Comparison of ENCODE assay signal across 51 mouse cellular contexts in the genomic region with DNA sequence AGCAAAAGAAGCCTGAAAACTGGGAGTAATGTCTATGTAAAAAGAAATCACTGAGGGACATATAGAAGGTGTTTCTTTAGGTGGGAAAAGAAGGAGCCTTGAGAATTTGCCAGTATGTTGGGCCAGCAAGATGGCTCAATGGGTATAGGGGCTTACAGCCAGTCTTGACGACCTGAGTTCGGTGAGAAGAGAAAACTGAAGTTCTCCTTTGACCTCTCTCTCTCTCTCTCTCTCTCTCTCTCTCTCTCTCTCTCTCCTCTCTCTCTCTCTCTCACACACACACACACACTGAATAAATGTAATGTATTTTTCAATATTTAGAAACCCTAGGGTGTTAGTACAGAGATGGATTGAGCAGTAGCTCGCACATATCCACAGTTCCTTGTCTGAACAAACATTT. TPM values are rescaled to one million over a fixed set of nuclear protein-coding genes. Genes with fewer than 3 reads are reported as not detected.
"Had no signal": no experiment of that assay in that cellular context is flagged by ENCODE, and none has a peak within 500 bp of the region (broad histone marks: within the 10 kb centered on the region; RNA-seq: fewer than 3 reads in every experiment).

No protein-coding gene starts in this region.

- ATAC-seq: inflammation-experienced regulatory T-cells, adult 6 months; intestine, postnatal 0 days had no signal

- H3K4me3 ChIP-seq: heart, embryonic 15.5 days; hindbrain, embryonic 12.5 days; hindbrain, embryonic 13.5 days; left cerebral cortex, adult 2 months had no signal

- H3K9me3 ChIP-seq: heart, embryonic 10.5 days; heart, embryonic 12.5 days; heart, embryonic 13.5 days; heart, embryonic 15.5 days; hindbrain, embryonic 10.5 days; hindbrain, embryonic 12.5 days; hindbrain, embryonic 13.5 days; hindbrain, embryonic 15.5 days; intestine, embryonic 15.5 days; kidney, embryonic 15.5 days had no signal

- H3K27ac ChIP-seq: heart, embryonic 10.5 days; heart, embryonic 13.5 days; heart, embryonic 15.5 days; hindbrain, embryonic 12.5 days; hindbrain, embryonic 13.5 days; hindbrain, embryonic 14.5 days; hindbrain, embryonic 15.5 days; hindbrain, postnatal 0 days; intestine, embryonic 15.5 days; kidney, embryonic 15.5 days; kidney, postnatal 0 days; layer of hippocampus, adult 2 months; left cerebral cortex, adult 2 months had no signal

- DNase-seq: heart, postnatal 10 days; heart, postnatal 14 days; heart, postnatal 36 days; heart, postnatal 4 days; kidney, adult 11 months; kidney, adult 18-20 months; kidney, adult 2 months; kidney, adult 8-10 months; kidney, adult 9 months; kidney, postnatal 10 days; kidney, postnatal 14 days; kidney, postnatal 25 days; kidney, postnatal 36 days; kidney, postnatal 4 days; layer of hippocampus, adult 9-11 months; layer of hippocampus, postnatal 36 days had no signal

- H3K27me3 ChIP-seq: heart, embryonic 12.5 days; heart, embryonic 13.5 days; heart, embryonic 15.5 days; hindbrain, embryonic 12.5 days; hindbrain, embryonic 13.5 days; hindbrain, embryonic 15.5 days; intestine, embryonic 15.5 days; kidney, embryonic 15.5 days had no signal

- H3K36me3 ChIP-seq: heart, embryonic 10.5 days; heart, embryonic 12.5 days; heart, embryonic 13.5 days; heart, embryonic 15.5 days; hindbrain, embryonic 10.5 days; hindbrain, embryonic 12.5 days; hindbrain, embryonic 13.5 days; hindbrain, embryonic 15.5 days; intestine, embryonic 15.5 days; kidney, embryonic 15.5 days had no signal

- H3K9ac ChIP-seq: heart, embryonic 12.5 days; heart, embryonic 13.5 days; heart, embryonic 15.5 days; hindbrain, embryonic 12.5 days; hindbrain, embryonic 13.5 days; hindbrain, embryonic 14.5 days; hindbrain, embryonic 15.5 days; intestine, embryonic 15.5 days; kidney, embryonic 15.5 days had no signal

RNA-seq across cellular contexts. Expression of a gene that starts 0.9 kb away (rescaled TPM):
- total RNA-seq: heart, postnatal 10 days; heart, postnatal 14 days; heart, postnatal 25 days; heart, postnatal 36 days; heart, postnatal 4 days; hematopoietic stem cell, adult 5-6 weeks; hindbrain, postnatal 0 days; layer of hippocampus, adult 18-20 months; layer of hippocampus, adult 2 months; layer of hippocampus, adult 8-10 months; layer of hippocampus, postnatal 10 days; layer of hippocampus, postnatal 14 days; layer of hippocampus, postnatal 25 days; layer of hippocampus, postnatal 36 days; left cerebral cortex, adult 18-20 months; left cerebral cortex, adult 2 months had no signal
- polyA plus RNA-seq: heart, embryonic 10.5 days; heart, embryonic 11.5 days; heart, embryonic 12.5 days; heart, embryonic 13.5 days; heart, embryonic 14.5 days; heart, embryonic 15.5 days; heart, embryonic 16.5 days; heart, postnatal 0 days; hindbrain, embryonic 10.5 days; hindbrain, embryonic 11.5 days; hindbrain, embryonic 12.5 days; hindbrain, embryonic 13.5 days; hindbrain, embryonic 14.5 days; hindbrain, embryonic 15.5 days; hindbrain, embryonic 16.5 days; hindbrain, postnatal 0 days; intestine, embryonic 14.5 days; intestine, embryonic 15.5 days; intestine, embryonic 16.5 days; intestine, postnatal 0 days; kidney, adult 2 months; kidney, embryonic 15.5 days; kidney, embryonic 16.5 days; kidney, postnatal 0 days; large intestine, adult 2 months had no signal

RNA-seq across cellular contexts. Expression of a gene that starts 3.7 kb away (rescaled TPM):
- total RNA-seq: heart, postnatal 10 days; heart, postnatal 14 days; heart, postnatal 25 days; heart, postnatal 36 days; heart, postnatal 4 days; hematopoietic stem cell, adult 5-6 weeks; hindbrain, postnatal 0 days; layer of hippocampus, adult 18-20 months; layer of hippocampus, adult 2 months; layer of hippocampus, adult 8-10 months; layer of hippocampus, postnatal 10 days; layer of hippocampus, postnatal 14 days; layer of hippocampus, postnatal 36 days; left cerebral cortex, adult 18-20 months; left cerebral cortex, adult 2 months had no signal
- polyA plus RNA-seq: intestine, postnatal 0 days; large intestine, adult 2 months had no signal
